Mouse (Mus musculus) limb, embryonic 14.5 days (tissue): ENCODE results near the gene Polr2b. TPM values are rescaled to one million over a fixed set of nuclear protein-coding genes. Genes with fewer than 3 reads are reported as not detected.

Experiments
- ATAC-seq: fragments of 200-750 bp; cut with Nextera tagmentation; 2 replicates; pipeline ENCODE4 v1.8.0; 2017; ENCODE audit warnings: low read depth, moderate number of reproducible peaks, moderate TSS enrichment; ENCODE audit not compliant: low FRiP score
- DNase-seq: peaks from one replicate; pipeline ENCODE4 v3.0.0-alpha.2; 2015; ENCODE audit warnings: low spot score
- H3K27ac ChIP-seq: fragments of 300-500 bp; sonication (generic); replicated peaks from 2 replicates; pipeline ENCODE4 v1.5.1; 2014; ENCODE audit warnings: low read depth, mild to moderate bottlenecking, low read length, moderate library complexity, mixed read lengths
- H3K27me3 ChIP-seq: fragments of 300-500 bp; sonication (generic); 2 replicates; pipeline ENCODE4 v1.6.1; 2014; ENCODE audit warnings: low read length, mixed read lengths; ENCODE audit not compliant: control insufficient read depth, insufficient read depth
- H3K36me3 ChIP-seq: fragments of 300-500 bp; sonication (generic); 2 replicates; pipeline ENCODE4 v1.6.1; 2014; ENCODE audit warnings: mild to moderate bottlenecking, low read length, moderate library complexity, mixed read lengths; ENCODE audit not compliant: control insufficient read depth, insufficient read depth
- H3K4me1 ChIP-seq: fragments of 300-500 bp; sonication (generic); 2 replicates; pipeline ENCODE4 v1.6.1; 2014; ENCODE audit warnings: antibody characterized with exemption, low read length, mixed read lengths; ENCODE audit not compliant: control insufficient read depth, insufficient read depth
- H3K4me2 ChIP-seq: fragments of 300-500 bp; sonication (generic); replicated peaks from 2 replicates; pipeline ENCODE4 v1.6.1; 2014; ENCODE audit warnings: low read depth, mild to moderate bottlenecking, low read length, moderate library complexity; ENCODE audit not compliant: severe bottlenecking
- H3K4me3 ChIP-seq: fragments of 300-500 bp; sonication (generic); replicated peaks from 2 replicates; pipeline ENCODE4 v1.5.1; 2014; ENCODE audit warnings: low read length
- H3K9ac ChIP-seq: fragments of 300-500 bp; sonication (generic); 2 replicates; pipeline ENCODE4 v1.6.1; 2014; ENCODE audit warnings: mild to moderate bottlenecking, low read depth, low read length, moderate library complexity; ENCODE audit not compliant: severe bottlenecking
- H3K9me3 ChIP-seq: fragments of 300-500 bp; sonication (generic); 2 replicates; pipeline ENCODE4 v1.6.1; 2016; ENCODE audit warnings: low read length; ENCODE audit not compliant: control insufficient read depth
- POLR2A ChIP-seq: fragments of 200-500 bp; IDR thresholded peaks from 2 replicates; pipeline ENCODE4 v1.8.0; 2012; ENCODE audit warnings: inconsistent platforms, mild to moderate bottlenecking, moderate library complexity, borderline replicate concordance; ENCODE audit not compliant: insufficient read depth, insufficient read length; ENCODE audit errors: extremely low read depth
- WGBS: fragments of 180-500 bp; shearing (Covaris S2); extraction: QIAGEN DNeasy Blood & Tissue Kit; methylation state at CpG from one replicate; pipeline ENCODE4 v1.1.7; 2014; 5-methylcytosine and 5-hydroxymethylcytosine counted together
- polyA plus RNA-seq, 2 experiments: library from polyadenylated mRNA; depleted of rRNA in 1 of 2; stranded (reverse) in 1 of 2; unstranded in 1 of 2; fragments of >200 nt; fragmentation: Nextera tagmentation in 1 of 2; extraction: Ambion mirVana in 1 of 2; gene quantifications; 2 replicates each; pipeline versions ENCODE4 v1.2.1 to v1.2.3; 2012 to 2014

The Polr2b gene
- polyA plus RNA-seq, 2 experiments: 44.8 to 61.0 TPM

GRCm38 (mm10) chr5:77359971-77360370, 50.0 kb downstream of the Polr2b start:
- ATAC-seq (no peak), DNase-seq (no peak)
- TF ChIP-seq POLR2A: no peak
- Histone ChIP-seq H3K4me1 (peaks cover 31% of the 10 kb centered on the region), H3K9ac (no peak overlapping the region), H3K27me3 (no peaks in the 10 kb centered on the region), H3K27ac (no peak overlapping the region), H3K4me2 (no peak overlapping the region), H3K36me3 (no peaks in the 10 kb centered on the region), H3K4me3 (no peak overlapping the region), H3K9me3 (no peaks in the 10 kb centered on the region)
- WGBS: 91% methylated on average over 4 of the region's 4 CpGs

- Histone ChIP-seq H3K36me3 (no peaks in the 10 kb centered on the region), H3K9me3 (no peaks in the 10 kb centered on the region), H3K27ac (no peak overlapping the region), H3K27me3 (no peaks in the 10 kb centered on the region), H3K9ac (no peak overlapping the region), H3K4me3 (no peak overlapping the region), H3K4me1 (peaks cover 21% of the 10 kb centered on the region), H3K4me2 (no peak overlapping the region)
- DNase-seq: no peak
- TF ChIP-seq POLR2A: no peak
- 73% methylated on average over 4 of the region's 4 CpGs for WGBS
- ATAC-seq: no peak
Observed at GRCm38 (mm10) chr5:77361006-77361405, 51.1 kb downstream of the Polr2b start.

- Histone ChIP-seq H3K4me1 (peaks cover 22% of the 10 kb centered on the region), H3K4me2 (no peak overlapping the region), H3K27me3 (no peaks in the 10 kb centered on the region), H3K9me3 (no peaks in the 10 kb centered on the region), H3K27ac (no peak overlapping the region), H3K36me3 (no peaks in the 10 kb centered on the region), H3K9ac (no peak overlapping the region), H3K4me3 (no peak overlapping the region)
- 39% methylated on average over 3 of the region's 3 CpGs for WGBS
- DNase-seq (no peak), ATAC-seq (no peak)
- TF ChIP-seq POLR2A: no peak
Observed at GRCm38 (mm10) chr5:77362120-77362519, 52.2 kb downstream of the Polr2b start.

GRCm38 (mm10) chr5:77363650-77364049, 53.7 kb downstream of the Polr2b start:
- WGBS: 87% methylated on average over 6 of the region's 6 CpGs
- Histone ChIP-seq H3K4me1 (peaks cover 23% of the 10 kb centered on the region), H3K9ac (no peak overlapping the region), H3K4me3 (no peak overlapping the region), H3K36me3 (no peaks in the 10 kb centered on the region), H3K4me2 (no peak overlapping the region), H3K27ac (no peak overlapping the region), H3K9me3 (no peaks in the 10 kb centered on the region), H3K27me3 (no peaks in the 10 kb centered on the region)
- TF ChIP-seq POLR2A: no peak
- no peak for ATAC-seq
- no peak for DNase-seq

GRCm38 (mm10) chr5:77364443-77365038, 54.6 kb downstream of the Polr2b start:
- no peaks in the 10 kb centered on the region for H3K36me3 ChIP-seq
- no peaks in the 10 kb centered on the region for H3K27me3 ChIP-seq
- no peak overlapping the region for H3K27ac ChIP-seq
- peak; percentile 64 for DNase-seq
- H3K4me3 ChIP-seq: no peak overlapping the region
- no peaks in the 10 kb centered on the region for H3K9me3 ChIP-seq
- WGBS: 74% methylated on average over 3 of the region's 3 CpGs
- no peak overlapping the region for H3K9ac ChIP-seq
- H3K4me1 ChIP-seq: peaks cover 24% of the 10 kb centered on the region
- TF ChIP-seq POLR2A: no peak
- no peak overlapping the region for H3K4me2 ChIP-seq
- no peak; the same call in 1 of the 2 replicates for ATAC-seq
